Mouse (Mus musculus): Measurements from ENCODE around the gene Ctdsp1.

Gene Ctdsp1

GRCm38 (mm10) chr1:74390924-74391748 is at the start of gene Ctdsp1:
Gene Ctdsp1, plus strand, starts transcription at chr1:74391509.
- in situ Hi-C loops (cut with MseI, MboI), result no loop called here

- in situ Hi-C loops (cut with MseI, MboI), result no loop called here
Observed at GRCm38 (mm10) chr1:74341898-74342297, 49.4 kb upstream of the Ctdsp1 start.

DNA sequence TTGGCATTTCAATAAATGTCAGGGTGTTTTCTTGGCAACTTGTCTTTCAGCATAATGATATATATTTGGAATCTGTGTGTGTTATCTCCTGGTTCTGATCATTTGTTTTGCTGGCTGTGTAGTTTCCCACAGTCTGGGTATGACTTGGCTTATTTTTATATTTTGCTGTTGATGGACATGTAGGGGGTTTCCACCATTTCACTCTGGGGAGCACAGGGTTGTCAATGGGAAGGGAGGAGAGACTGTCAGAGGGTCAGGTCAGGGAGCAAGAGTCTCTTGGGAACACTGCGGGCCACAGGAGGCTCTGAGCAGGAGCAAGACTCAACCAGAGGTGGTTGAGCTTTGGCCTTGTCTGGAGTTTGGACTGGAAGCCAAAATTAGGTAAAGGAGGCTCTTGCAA is 49.0 kb upstream of the Ctdsp1 start:
- in situ Hi-C loops (cut with MseI, MboI), result no loop called here

DNA sequence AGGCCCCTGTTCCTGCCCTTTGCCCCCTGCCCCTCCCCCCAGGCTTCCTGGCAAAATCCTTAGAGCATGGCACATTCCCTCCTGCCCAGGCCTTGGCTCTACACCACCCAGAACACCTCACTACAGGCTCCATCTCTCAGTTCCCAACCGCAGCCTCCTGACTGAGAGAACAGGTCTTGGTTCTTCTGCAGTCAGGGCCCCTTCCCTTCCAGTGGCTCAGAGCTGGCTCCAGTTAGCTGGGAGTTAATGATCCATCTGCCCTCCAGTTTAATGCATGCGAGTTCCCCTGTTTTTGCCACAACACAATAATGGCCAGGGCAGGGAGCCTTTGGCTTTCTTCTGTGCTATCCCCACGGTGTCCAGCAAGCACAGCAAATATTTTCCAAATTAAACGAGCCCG is 48.1 kb upstream of the Ctdsp1 start:
- in situ Hi-C loops (cut with MseI, MboI), result no loop called here

GRCm38 (mm10) chr1:74344163-74344916 is 47.0 kb upstream of the Ctdsp1 start:
- in situ Hi-C loops (cut with MseI, MboI), result no loop called here

DNA sequence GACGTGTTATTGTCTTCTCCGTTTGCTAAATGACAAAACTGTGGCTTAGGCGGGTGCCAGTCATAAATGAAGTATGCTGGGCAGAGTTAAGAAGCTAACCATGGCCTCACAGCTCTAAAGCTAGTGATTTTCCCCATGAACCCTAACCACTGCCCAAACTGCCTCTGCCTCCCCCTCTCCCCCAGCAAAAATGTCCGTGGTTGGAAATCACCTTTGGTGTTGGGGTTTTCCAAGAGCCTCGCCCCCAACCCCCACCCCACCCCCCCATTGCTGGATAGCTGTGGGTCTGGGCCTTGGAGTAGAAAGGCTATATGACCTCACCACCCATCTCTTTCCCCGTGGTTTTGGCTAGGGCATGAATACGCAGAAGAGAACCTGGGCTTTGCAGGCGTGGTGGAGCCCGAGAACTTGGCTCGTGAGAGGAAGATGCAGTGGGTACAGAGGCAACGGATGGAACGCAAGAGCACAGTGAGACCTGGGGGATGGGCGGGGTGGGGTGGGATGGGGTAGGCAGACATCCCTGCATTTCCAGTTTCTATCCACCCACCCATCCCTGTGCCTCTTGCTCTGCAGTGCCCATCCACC is 40.0 kb upstream of the Ctdsp1 start:
- in situ Hi-C loops (cut with MseI, MboI), result no loop called here

- in situ Hi-C loops (cut with MseI, MboI), result no loop called here
Observed at GRCm38 (mm10) chr1:74352532-74353096, 38.7 kb upstream of the Ctdsp1 start.

DNA sequence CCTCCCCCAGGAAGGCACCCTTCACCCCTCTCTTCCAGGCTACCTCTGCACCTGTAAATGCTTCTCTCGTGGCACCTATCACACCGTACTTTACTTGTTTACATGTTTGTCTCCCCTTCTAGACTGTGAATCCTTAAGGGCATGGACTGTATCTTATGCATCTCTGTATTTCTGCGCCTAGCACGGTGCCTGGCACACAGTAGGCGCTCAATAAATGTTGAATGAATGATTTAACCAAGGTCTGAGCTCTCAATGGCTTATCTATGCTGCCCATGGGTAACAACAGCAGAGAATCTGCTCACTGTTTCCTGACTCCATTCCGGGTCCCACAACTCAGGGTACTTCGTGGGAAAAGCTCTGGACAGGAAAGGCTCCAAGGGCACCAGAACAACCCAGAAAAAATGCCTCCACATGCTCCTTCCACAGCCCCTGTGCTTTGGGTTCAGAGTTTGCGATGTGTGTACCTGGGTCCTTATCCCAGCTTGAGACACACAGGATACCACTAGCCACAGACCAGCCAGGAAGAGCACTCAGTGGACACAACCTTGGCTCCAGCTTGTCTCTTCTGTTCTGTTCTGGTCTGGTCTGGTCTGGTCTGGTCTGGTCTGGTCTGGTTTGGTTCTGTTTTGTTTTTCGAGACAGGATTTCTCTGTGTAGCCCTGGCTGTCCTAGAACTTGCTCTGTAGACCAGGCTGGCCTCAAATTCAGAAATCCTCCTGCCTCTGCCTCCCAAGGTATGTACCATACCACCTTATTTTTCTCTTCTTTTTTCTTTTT is 37.7 kb upstream of the Ctdsp1 start:
- in situ Hi-C loops (cut with MseI, MboI), result no loop called here

DNA sequence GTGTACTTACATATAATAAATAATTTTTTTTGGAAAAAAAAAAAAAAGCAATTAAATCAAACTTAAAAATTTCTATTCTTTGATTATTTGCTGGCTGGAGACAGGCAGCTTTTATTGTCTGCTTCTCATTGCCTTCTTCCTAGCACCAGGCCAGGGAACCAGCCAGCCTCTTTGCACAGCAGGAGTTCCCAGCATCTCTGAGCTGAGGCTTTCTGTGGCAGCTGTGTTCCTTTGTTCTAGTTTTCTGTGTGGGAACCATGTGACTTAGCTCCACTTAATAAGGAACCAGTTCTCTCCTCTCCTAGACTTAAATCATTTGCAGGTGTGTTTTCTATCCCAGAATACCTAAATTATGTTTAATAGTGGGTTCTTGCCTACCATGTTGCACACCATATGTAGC is 33.8 kb upstream of the Ctdsp1 start:
- in situ Hi-C loops (cut with MseI, MboI), result no loop called here

DNA sequence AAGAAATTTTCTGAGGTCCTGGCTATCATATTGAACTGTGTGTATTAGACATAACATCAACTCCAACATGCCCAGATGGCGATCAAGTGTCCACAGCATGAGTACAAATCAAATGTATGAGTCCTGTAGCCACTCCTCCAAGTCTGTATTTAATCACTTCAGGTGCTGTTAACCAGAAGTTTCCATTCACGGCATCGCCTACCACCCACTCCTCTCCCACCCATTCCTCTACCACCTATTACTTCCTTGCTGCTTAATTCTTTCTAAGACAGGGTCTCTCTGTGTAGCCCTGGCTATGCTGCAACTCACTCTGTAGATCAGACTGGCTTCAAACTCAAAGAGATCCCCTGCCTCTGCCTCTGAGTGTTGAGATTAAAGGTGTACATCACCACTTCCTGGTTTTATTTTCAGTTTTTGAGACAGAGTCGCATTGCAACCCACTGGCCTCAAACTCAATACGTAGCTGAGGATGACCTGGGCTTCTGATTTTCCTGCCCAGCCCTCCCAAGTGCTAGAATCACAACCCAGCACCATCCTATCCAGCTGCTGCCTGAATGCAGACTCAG is 31.3 kb upstream of the Ctdsp1 start:
- in situ Hi-C loops (cut with MseI, MboI), result loop anchor here in 1 of 2 experiments (10.0 kb wide), 2 partner anchors 45 to 155 kb away; no protein-coding TSS in a partner anchor

DNA sequence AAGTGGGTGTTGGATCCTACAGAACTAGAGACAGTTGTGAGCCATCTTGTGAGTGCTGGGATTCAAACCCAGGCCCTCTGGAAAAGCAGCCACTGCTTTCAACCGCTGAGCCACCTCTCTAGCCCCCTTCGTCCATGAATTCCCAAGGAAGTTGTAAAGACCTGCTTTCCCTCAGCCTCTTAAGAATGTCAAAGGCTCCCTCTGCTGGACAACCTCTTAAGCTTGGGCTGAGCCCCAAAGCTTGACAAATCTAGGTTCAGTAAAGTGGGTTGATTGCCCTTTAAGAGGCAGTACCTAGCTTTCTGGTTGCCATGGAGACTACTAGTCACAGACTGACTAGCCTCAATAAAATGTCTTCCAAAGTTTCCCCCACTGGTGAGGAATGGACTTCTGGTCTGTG is 29.5 kb upstream of the Ctdsp1 start, which contains the start of gene Catip:
TSS of gene Catip (plus strand) at position 297 of the 400 bp plus-strand sequence.
- in situ Hi-C loops (cut with MseI, MboI), result loop anchor here in 1 of 2 experiments (10.0 kb wide), 2 partner anchors 47 to 157 kb away; no protein-coding TSS in a partner anchor

DNA sequence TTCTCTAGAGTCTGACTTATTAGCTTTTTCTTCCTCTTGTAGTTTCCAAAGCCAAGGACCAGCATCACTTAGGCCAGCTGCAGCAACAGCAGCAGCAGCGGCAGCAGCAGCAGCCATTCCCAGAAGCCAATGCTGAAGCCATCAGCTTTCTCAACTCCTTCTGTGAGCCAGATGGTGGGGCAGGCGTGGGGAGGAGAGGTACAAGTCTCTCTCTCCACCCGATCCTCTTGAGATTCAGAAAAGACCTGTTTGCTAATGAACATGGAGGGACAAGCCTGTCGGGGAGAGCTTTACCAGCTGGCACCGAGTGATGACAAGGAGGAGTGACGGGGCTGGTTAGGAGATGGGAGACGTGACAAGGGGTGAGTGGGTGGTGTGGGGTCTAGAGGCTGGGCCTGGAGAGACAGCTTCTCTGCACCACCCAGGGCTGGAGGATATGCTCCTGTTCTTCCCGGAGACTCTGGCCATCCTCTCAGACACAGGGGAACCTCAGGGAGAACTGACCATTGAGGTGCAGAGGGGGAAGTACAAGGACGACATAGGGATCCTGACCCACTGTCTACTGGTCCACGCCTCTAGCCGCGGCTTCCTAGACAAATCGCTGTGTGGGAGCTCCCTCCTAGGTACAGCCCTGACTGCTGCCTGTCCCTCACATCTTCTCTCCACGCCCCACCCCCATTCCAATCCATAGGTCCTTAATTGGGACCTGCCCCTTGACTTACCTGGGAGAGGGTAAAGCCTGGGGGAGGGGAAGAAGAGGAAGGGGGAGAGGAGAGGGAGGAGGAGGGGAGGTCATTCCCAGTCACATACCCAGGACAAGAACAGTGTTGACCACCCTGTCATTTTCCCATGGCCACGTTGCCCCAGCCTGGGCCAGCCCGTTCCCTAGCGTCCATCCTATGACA is 28.7 kb upstream of the Ctdsp1 start:
- in situ Hi-C loops (cut with MseI, MboI), result loop anchor here in 1 of 2 experiments (10.0 kb wide), 2 partner anchors 48 to 158 kb away; no protein-coding TSS in a partner anchor

DNA sequence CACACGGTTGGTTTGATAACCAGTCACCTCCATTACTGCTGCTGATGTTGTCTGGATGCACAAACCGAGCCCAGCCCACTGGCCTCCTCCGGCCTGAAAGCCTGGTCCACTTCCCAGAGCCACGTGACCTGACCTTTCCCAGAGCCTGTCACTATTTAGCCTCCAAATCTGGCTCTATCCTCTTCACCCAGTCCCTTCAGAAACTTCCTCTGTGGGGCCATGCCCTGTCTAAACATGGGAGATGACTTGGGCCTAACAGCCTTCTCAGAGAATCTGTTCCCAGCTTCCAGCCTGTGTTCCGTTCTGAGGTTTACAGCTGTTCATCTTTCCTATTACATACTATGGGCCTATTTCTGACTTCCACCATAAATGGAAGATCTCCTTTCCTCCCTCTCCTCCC is 27.9 kb upstream of the Ctdsp1 start:
- in situ Hi-C loops (cut with MseI, MboI), result loop anchor here in 1 of 2 experiments (10.0 kb wide), 2 partner anchors 49 to 159 kb away; no protein-coding TSS in a partner anchor

- in situ Hi-C loops (cut with MseI, MboI), result loop anchor here in 1 of 2 experiments (10.0 kb wide), 2 partner anchors 49 to 159 kb away; no protein-coding TSS in a partner anchor
Observed at GRCm38 (mm10) chr1:74364270-74364669, 27.0 kb upstream of the Ctdsp1 start.

DNA sequence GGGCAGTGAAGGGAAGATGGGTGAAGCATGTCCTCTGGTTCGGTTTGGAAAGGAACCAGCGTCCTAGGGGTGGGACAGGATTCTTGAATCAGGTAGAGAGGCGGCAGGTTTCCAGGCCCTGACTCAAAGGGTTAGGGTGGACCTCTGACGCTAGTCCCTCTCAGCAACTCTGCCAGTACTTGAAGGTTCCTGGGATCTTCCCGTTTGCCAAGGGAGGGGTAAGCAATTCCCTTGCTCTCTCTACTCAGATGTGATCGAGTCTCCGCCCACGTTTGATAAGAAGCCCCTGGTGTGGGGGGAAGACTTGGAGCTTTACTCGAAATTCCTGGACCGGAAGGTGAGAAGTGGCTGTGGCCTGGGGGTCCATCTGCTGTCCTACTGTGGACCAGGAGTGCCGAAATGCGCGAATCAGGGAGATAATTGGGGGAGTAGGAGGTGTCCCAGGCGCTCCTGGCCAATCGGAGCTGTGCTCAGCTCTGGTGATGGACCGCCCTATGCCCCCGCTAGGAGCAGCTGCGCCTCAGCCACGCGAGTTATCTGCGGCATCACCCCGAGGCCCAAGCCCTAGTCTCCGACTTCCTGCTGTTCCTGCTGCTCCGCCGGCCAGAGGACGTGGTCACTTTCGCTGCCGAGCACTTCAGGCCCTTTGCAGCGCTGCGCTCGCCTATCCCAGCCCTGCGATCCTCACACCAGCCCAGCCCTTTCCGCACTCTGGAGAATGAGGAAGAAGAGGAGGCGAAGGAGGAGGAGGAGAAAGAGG is 23.2 kb upstream of the Ctdsp1 start:
- in situ Hi-C loops (cut with MseI, MboI), result loop anchor here in 1 of 2 experiments (10.0 kb wide), 2 partner anchors 53 to 163 kb away; no protein-coding TSS in a partner anchor

DNA sequence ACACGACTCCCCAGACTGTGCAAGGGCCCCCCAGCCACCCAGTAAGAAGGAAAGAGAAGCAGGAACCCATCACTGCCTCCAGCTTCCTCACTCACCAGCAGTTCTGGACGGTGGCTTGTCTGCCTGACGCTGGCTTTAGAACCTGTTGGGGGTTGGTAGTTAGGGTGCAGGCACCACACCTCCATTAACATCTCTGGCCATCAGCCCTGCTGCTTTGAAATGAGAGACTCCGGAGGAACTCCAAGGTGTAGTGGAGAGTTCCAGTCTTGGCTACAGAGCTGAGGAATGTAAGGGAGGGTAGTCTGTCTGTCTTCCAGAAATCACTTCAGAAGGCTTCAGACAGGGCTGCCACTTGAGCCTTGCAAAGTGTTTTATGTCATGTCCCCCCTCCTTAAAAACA is 21.3 kb upstream of the Ctdsp1 start:
- in situ Hi-C loops (cut with MseI, MboI), result no loop called here

- in situ Hi-C loops (cut with MseI, MboI), result no loop called here
Observed at GRCm38 (mm10) chr1:74373372-74373771, 17.9 kb upstream of the Ctdsp1 start.

GRCm38 (mm10) chr1:74374980-74375379 is 16.3 kb upstream of the Ctdsp1 start, which contains the start of gene Slc11a1:
Gene Slc11a1, plus strand, starts transcription at chr1:74375195.
- in situ Hi-C loops (cut with MseI, MboI), result no loop called here
